Mouse (Mus musculus) NIH3T3 (cell line): Measurements from ENCODE around the gene Gm14862.

Source experiments
- DNase-seq: peaks from one replicate; pipeline ENCODE4 v3.0.0-alpha.2; 2012; ENCODE audit warnings: low read depth

Gm14862 gene

GRCm38 (mm10) chrX:9222412-9223221 is 34.1 kb downstream of the Gm14862 start:
- peak; percentile 86 for DNase-seq

GRCm38 (mm10) chrX:9221736-9222135 is 35.0 kb downstream of the Gm14862 start:
- peak; percentile 22 for DNase-seq

GRCm38 (mm10) chrX:9221206-9221605 is 35.5 kb downstream of the Gm14862 start:
- DNase-seq: peak; percentile 71

- no peak for DNase-seq
Observed at GRCm38 (mm10) chrX:9219570-9219969, 37.1 kb downstream of the Gm14862 start.

- DNase-seq: peak; percentile 38
Observed at GRCm38 (mm10) chrX:9216244-9216643, 40.5 kb downstream of the Gm14862 start.

GRCm38 (mm10) chrX:9205121-9205520 is 51.6 kb downstream of the Gm14862 start:
- no peak for DNase-seq

GRCm38 (mm10) chrX:9202781-9203405 is 53.8 kb downstream of the Gm14862 start:
- peak; percentile 22 for DNase-seq

- peak; percentile 16 for DNase-seq
Observed at GRCm38 (mm10) chrX:9201954-9202353, 54.7 kb downstream of the Gm14862 start.
